Mouse (Mus musculus) yolk sac, embryonic 10.5 days (tissue): ENCODE measurements around the gene Izumo4.

Source experiments
- DNase-seq: peaks from one replicate; pipeline ENCODE4 v3.0.0-alpha.2; 2017; ENCODE audit warnings: low spot score

The Izumo4 gene

GRCm38 (mm10) chr10:80727369-80728127, 25.6 kb downstream of the Izumo4 start:
- DNase-seq = no peak

GRCm38 (mm10) chr10:80732611-80733101, 30.7 kb downstream of the Izumo4 start:
- DNase-seq = no peak

- DNase-seq = no peak
These were observed 34.7 kb downstream of the Izumo4 start for GRCm38 (mm10) chr10:80736731-80737130.

GRCm38 (mm10) chr10:80738657-80739056, 36.7 kb downstream of the Izumo4 start:
- no peak for DNase-seq

GRCm38 (mm10) chr10:80741146-80741545, 39.2 kb downstream of the Izumo4 start:
- DNase-seq = no peak

- no peak for DNase-seq
These were observed 39.7 kb downstream of the Izumo4 start for GRCm38 (mm10) chr10:80741634-80742179.

- DNase-seq = peak; percentile 99
These were observed 40.4 kb downstream of the Izumo4 start, which contains the start of gene Ap3d1 for GRCm38 (mm10) chr10:80742180-80742978. Gene Ap3d1 (minus strand): TSS chr10:80742264.

- peak; percentile 50 for DNase-seq
These were observed 42.3 kb downstream of the Izumo4 start for GRCm38 (mm10) chr10:80744262-80744661.

GRCm38 (mm10) chr10:80747410-80747809, 45.4 kb downstream of the Izumo4 start:
- peak; percentile 63 for DNase-seq

GRCm38 (mm10) chr10:80748609-80749008, 46.6 kb downstream of the Izumo4 start:
- DNase-seq = peak; percentile 61

GRCm38 (mm10) chr10:80751188-80751832, 49.3 kb downstream of the Izumo4 start:
- peak; percentile 20 for DNase-seq

- peak; percentile 90 for DNase-seq
These were observed 50.2 kb downstream of the Izumo4 start for GRCm38 (mm10) chr10:80752079-80752625.

- peak; percentile 97 for DNase-seq
These were observed 52.8 kb downstream of the Izumo4 start, which contains the start of gene Dot1l for GRCm38 (mm10) chr10:80754594-80755290. Gene Dot1l (plus strand): TSS chr10:80755206.
